Mouse (Mus musculus) embryonic fibroblast, embryonic 13.5 days (primary cell): ENCODE measurements at regions not wholly inside any gene's neighbourhood (a gene's known extent, or its start where the extent isn't known, plus 50 kb on each side); places are given as distances from the start of the nearest gene placed in this dataset.

Experiments
- CTCF ChIP-seq: IDR thresholded peaks from 2 replicates; pipeline ENCODE4 v1.5.1; 2011; ENCODE audit warnings: mild to moderate bottlenecking, control low read depth, low read length, moderate library complexity, borderline replicate concordance; ENCODE audit not compliant: insufficient read depth
- POLR2A ChIP-seq: IDR thresholded peaks from 2 replicates; pipeline ENCODE4 v1.6.1; 2011; ENCODE audit warnings: low read depth, mild to moderate bottlenecking, control low read depth, low read length, moderate library complexity

DNA sequence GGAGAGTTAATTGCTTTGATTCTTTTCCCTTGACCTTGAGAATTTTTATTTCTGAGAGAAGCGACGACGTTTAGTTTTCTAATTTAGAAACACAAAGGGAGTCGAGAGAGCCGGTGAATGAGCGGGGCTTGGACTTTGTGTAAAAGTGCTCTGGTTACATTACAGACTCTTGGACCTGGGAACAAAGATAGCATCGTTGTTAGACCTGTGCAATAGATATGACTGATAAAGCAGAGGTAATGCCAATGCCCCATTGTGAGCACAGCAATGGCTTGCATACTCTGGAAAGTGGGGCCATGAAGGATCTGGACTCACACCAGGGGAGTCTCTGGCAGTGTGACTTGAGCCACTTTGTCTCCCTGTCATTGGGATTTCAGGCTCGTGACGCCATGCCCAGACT, 115.4 kb upstream of the Topaz1 start:
- TF ChIP-seq CTCF (no peak), POLR2A (no peak)
